Mouse (Mus musculus) forebrain, embryonic 16.5 days (tissue): ENCODE results near the gene Lias. TPM values are rescaled to one million over a fixed set of nuclear protein-coding genes. Genes with fewer than 3 reads are reported as not detected.

Experiments
- polyA plus RNA-seq: library from polyadenylated mRNA; unstranded; fragments of >200 nt; fragmentation: Nextera tagmentation; extraction: Ambion mirVana; gene quantifications from 2 replicates; pipeline ENCODE4 v1.2.1, GENCODE M21; 2015

The Lias gene
- polyA plus RNA-seq, 1 experiment from 2014 or later: 67.1 TPM

Other genes with a start within 250 kb of the Lias start
- 13.6 and 14.9 TPM in 2 replicates for gene Wdr19, start 191.8 kb upstream of the Lias start, polyA plus RNA-seq
- 38.5 and 45.2 TPM in 2 replicates for gene Rfc1, start 55.8 kb upstream of the Lias start, polyA plus RNA-seq
- 0.09 TPM in 1 of 2 replicates, not detected in the other for gene Klb, start 43.2 kb upstream of the Lias start, polyA plus RNA-seq
- gene Rpl9, start 53 bp upstream of the Lias start, polyA plus RNA-seq: 626 and 632 TPM in 2 replicates
- 55.0 and 63.4 TPM in 2 replicates for gene Ugdh, start 44.5 kb downstream of the Lias start, polyA plus RNA-seq
- not detected in 2 replicates for gene Gm43552, start 101.3 kb downstream of the Lias start, polyA plus RNA-seq
- 174 and 198 TPM in 2 replicates for gene Smim14, start 145.7 kb downstream of the Lias start, polyA plus RNA-seq
- 188 and 191 TPM in 2 replicates for gene Ube2k, start 145.7 kb downstream of the Lias start, polyA plus RNA-seq